ENCODE assay signal across 12 mouse cellular contexts in the genomic region with DNA sequence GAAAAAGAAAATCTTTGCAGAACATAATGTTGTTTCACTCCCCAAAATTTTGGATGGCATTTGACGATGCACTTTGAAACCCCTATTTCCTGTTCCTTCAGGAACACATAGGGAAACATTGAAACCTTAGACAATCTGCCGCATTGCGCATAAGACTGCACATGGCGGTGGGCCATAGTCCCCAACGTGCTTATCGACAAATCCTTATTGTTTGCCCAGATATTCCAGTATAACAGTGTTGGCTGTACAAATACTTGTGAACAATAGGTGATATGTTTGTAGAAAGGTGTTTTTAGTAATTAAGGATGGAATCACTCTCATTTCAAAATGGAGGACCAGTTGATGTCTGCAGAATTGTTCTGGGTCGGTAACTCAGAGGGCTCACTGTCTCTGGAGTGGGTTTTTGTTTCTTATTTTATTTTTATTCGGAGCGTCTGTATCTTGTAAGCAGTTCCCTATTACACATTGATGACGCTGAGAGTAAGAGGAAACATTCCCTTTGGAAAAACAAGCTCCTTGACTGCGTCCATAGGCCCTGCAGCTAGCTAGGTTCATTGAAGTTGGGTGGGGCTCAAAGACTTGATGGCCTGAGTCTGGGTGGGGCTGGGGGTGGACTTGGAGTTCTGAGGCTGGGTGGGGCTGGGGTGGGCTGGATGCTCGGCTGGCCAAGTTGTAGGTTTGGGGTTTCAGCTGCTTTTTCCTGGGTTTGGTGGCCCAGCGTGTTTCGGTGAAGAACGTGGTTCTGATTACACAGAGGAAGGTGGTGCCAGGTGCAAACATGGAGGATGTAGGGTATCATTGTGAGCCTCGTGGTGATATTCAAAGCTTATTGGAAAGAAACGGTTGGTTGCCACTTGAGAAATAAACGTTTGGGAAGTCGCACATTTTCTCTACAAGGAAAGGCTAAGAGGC. TPM values are rescaled to one million over a fixed set of nuclear protein-coding genes. Genes with fewer than 3 reads are reported as not detected.
DNase-seq lines count a peak whose midpoint lies in the region; ATAC-seq lines count a peak whose summit lies in the region.
"Had no signal": no experiment of that assay in that cellular context is flagged by ENCODE, and none has a peak within 500 bp of the region (broad histone marks: within the 10 kb centered on the region; RNA-seq: fewer than 3 reads in every experiment).

No protein-coding gene starts in this region.

- H3K9ac ChIP-seq in kidney, embryonic 14.5 days (ENCODE audit: low read depth, low read length): peak overlapping the region; percentile 93
- H3K9ac ChIP-seq in embryonic facial prominence, embryonic 15.5 days: no peak overlapping the region
- H3K9ac ChIP-seq in stomach, embryonic 16.5 days (ENCODE audit: low read length): no peak overlapping the region
- H3K9ac ChIP-seq: forebrain, postnatal 0 days; lung, embryonic 14.5 days had no signal

- H3K9me3 ChIP-seq in kidney, embryonic 14.5 days (ENCODE audit: control insufficient read depth, low read length): no peaks in the 10 kb centered on the region
- no peaks in the 10 kb centered on the region for H3K9me3 ChIP-seq in embryonic facial prominence, embryonic 15.5 days (replicated peaks)
- H3K9me3 ChIP-seq in limb, embryonic 10.5 days (replicated peaks): no peaks in the 10 kb centered on the region
- no peaks in the 10 kb centered on the region for H3K9me3 ChIP-seq in stomach, embryonic 16.5 days (replicated peaks; ENCODE audit: control insufficient read depth, low read length)

- H3K4me1 ChIP-seq in kidney, embryonic 14.5 days (ENCODE audit: control insufficient read depth, insufficient read depth, low read length): peaks cover 37% of the 10 kb centered on the region
- H3K4me1 ChIP-seq in embryonic facial prominence, embryonic 15.5 days: peaks cover 11% of the 10 kb centered on the region
- peaks cover 79% of the 10 kb centered on the region for H3K4me1 ChIP-seq in limb, embryonic 10.5 days
- 0 out of 2 replicates have a peak, but pooled peaks cover 2% of the 10 kb centered on the region for H3K4me1 ChIP-seq in stomach, embryonic 16.5 days (ENCODE audit: control insufficient read depth, insufficient read depth, low read length)

- peak overlapping the region; percentile 89 for H3K27ac ChIP-seq in kidney, embryonic 14.5 days (ENCODE audit: low read depth, low read length)
- no peak overlapping the region for H3K27ac ChIP-seq in embryonic facial prominence, embryonic 15.5 days (replicated peaks)
- peak overlapping the region; percentile 97 for H3K27ac ChIP-seq in limb, embryonic 10.5 days
- H3K27ac ChIP-seq in stomach, embryonic 16.5 days (ENCODE audit: low read length): no peak overlapping the region

- DNase-seq in kidney, adult 9 months: no peak
- peak; percentile 63 for DNase-seq in limb, embryonic 10.5 days (ENCODE audit: low spot score)
- no peak for DNase-seq in urinary bladder, postnatal 25 days (ENCODE audit: low spot score)
- no peak for DNase-seq in ovary, postnatal 36 days (ENCODE audit: low spot score)
- DNase-seq: cerebellum, adult 8-10 months; forebrain, postnatal 0 days; layer of hippocampus, adult 9-11 months; lung, embryonic 14.5 days had no signal

- peak overlapping the region; percentile 66 for H3K4me3 ChIP-seq in kidney, embryonic 14.5 days (ENCODE audit: low read length)
- H3K4me3 ChIP-seq in embryonic facial prominence, embryonic 15.5 days (replicated peaks): peak overlapping the region; percentile 4; the same call in 1 of the 2 replicates
- H3K4me3 ChIP-seq in limb, embryonic 10.5 days: peak overlapping the region; percentile 89
- H3K4me3 ChIP-seq in stomach, embryonic 16.5 days (replicated peaks; ENCODE audit: low read length): no peak overlapping the region

- 3% methylated on average over 19 of the region's 19 CpGs for WGBS in kidney, embryonic 14.5 days
- 6% methylated on average over 19 of the region's 19 CpGs for WGBS in embryonic facial prominence, embryonic 15.5 days
- 3% methylated on average over 19 of the region's 19 CpGs for WGBS in limb, embryonic 10.5 days
- 14% methylated on average over 19 of the region's 19 CpGs for WGBS in stomach, embryonic 16.5 days

- ATAC-seq in kidney, embryonic 14.5 days (ENCODE audit: low FRiP score, low TSS enrichment): no peak
- ATAC-seq in embryonic facial prominence, embryonic 15.5 days (ENCODE audit: insufficient number of reproducible peaks, low FRiP score, low TSS enrichment, low read depth): no peak
- no peak for ATAC-seq in stomach, embryonic 16.5 days (ENCODE audit: insufficient read depth, low FRiP score)
- ATAC-seq: forebrain, postnatal 0 days had no signal

- no peaks in the 10 kb centered on the region for H3K27me3 ChIP-seq in kidney, embryonic 14.5 days (ENCODE audit: control insufficient read depth, insufficient read depth, low read length)
- peaks cover 94% of the 10 kb centered on the region for H3K27me3 ChIP-seq in embryonic facial prominence, embryonic 15.5 days
- H3K27me3 ChIP-seq in limb, embryonic 10.5 days (ENCODE audit: low read depth, poor library complexity, severe bottlenecking): peaks cover 40% of the 10 kb centered on the region
- peaks cover 90% of the 10 kb centered on the region for H3K27me3 ChIP-seq in stomach, embryonic 16.5 days (ENCODE audit: control insufficient read depth, insufficient read depth, low read length)

- peak overlapping the region; percentile 69 for H3K4me2 ChIP-seq in kidney, embryonic 14.5 days (replicated peaks; ENCODE audit: low read depth, low read length)
- H3K4me2 ChIP-seq in embryonic facial prominence, embryonic 15.5 days (replicated peaks): no peak overlapping the region
- H3K4me2 ChIP-seq in stomach, embryonic 16.5 days (ENCODE audit: low read depth, low read length): 0 out of 2 replicates have a peak overlapping the region, but pooled peaks have one; percentile 3
- H3K4me2 ChIP-seq: lung, embryonic 14.5 days had no signal

- H3K36me3 ChIP-seq in kidney, embryonic 14.5 days (ENCODE audit: control insufficient read depth, insufficient read depth, low read length): no peaks in the 10 kb centered on the region
- H3K36me3 ChIP-seq in embryonic facial prominence, embryonic 15.5 days: no peaks in the 10 kb centered on the region
- 0 out of 2 replicates have a peak, but pooled peaks cover 5% of the 10 kb centered on the region for H3K36me3 ChIP-seq in limb, embryonic 10.5 days
- no peaks in the 10 kb centered on the region for H3K36me3 ChIP-seq in stomach, embryonic 16.5 days (ENCODE audit: control insufficient read depth, insufficient read depth, low read length)

RNA-seq across cellular contexts. Expression of a gene that starts 1.8 kb away (rescaled TPM):
- 6.3 and 18.7 TPM in 2 replicates for polyA plus RNA-seq in kidney, embryonic 14.5 days (2014; fragmentation: Nextera tagmentation; extraction: Ambion mirVana)
- polyA plus RNA-seq in embryonic facial prominence, embryonic 15.5 days (2015; fragmentation: Nextera tagmentation; extraction: Ambion mirVana): 0.35 and 0.62 TPM in 2 replicates
- polyA plus RNA-seq in limb, embryonic 10.5 days (2016; fragmentation: Nextera tagmentation; extraction: Ambion mirVana): 1.2 and 2.3 TPM in 2 replicates
- 0.29 and 0.39 TPM in 2 replicates for polyA plus RNA-seq in stomach, embryonic 16.5 days (2015; fragmentation: Nextera tagmentation; extraction: Ambion mirVana)
- polyA plus RNA-seq: forebrain, postnatal 0 days; lung, embryonic 14.5 days had no signal

RNA-seq across cellular contexts. Expression of a gene that starts 1.8 kb away (rescaled TPM):
- 12.3 and 12.6 TPM in 2 replicates for polyA plus RNA-seq in kidney, embryonic 14.5 days (2014; fragmentation: Nextera tagmentation; extraction: Ambion mirVana)
- polyA plus RNA-seq in embryonic facial prominence, embryonic 15.5 days (2015; fragmentation: Nextera tagmentation; extraction: Ambion mirVana): 1.9 and 2.6 TPM in 2 replicates
- 1.4 and 3.0 TPM in 2 replicates for polyA plus RNA-seq in limb, embryonic 10.5 days (2016; fragmentation: Nextera tagmentation; extraction: Ambion mirVana)
- polyA plus RNA-seq in stomach, embryonic 16.5 days (2015; fragmentation: Nextera tagmentation; extraction: Ambion mirVana): 7.4 and 9.2 TPM in 2 replicates
- polyA plus RNA-seq: forebrain, postnatal 0 days; lung, embryonic 14.5 days had no signal

RNA-seq across cellular contexts. Expression of a gene that starts 9.1 kb away (rescaled TPM):
- polyA plus RNA-seq in kidney, embryonic 14.5 days (2014; fragmentation: Nextera tagmentation; extraction: Ambion mirVana): 45.0 and 45.2 TPM in 2 replicates
- polyA plus RNA-seq in embryonic facial prominence, embryonic 15.5 days (2015; fragmentation: Nextera tagmentation; extraction: Ambion mirVana): 6.4 and 8.0 TPM in 2 replicates
- polyA plus RNA-seq in limb, embryonic 10.5 days (2016; fragmentation: Nextera tagmentation; extraction: Ambion mirVana): 11.6 and 17.4 TPM in 2 replicates
- 1.7 and 2.8 TPM in 2 replicates for polyA plus RNA-seq in stomach, embryonic 16.5 days (2015; fragmentation: Nextera tagmentation; extraction: Ambion mirVana)

RNA-seq across cellular contexts. Expression of a gene that starts 13.0 kb away (rescaled TPM):
- 2.3 and 4.0 TPM in 2 replicates for polyA plus RNA-seq in kidney, embryonic 14.5 days (2014; fragmentation: Nextera tagmentation; extraction: Ambion mirVana)
- 0.09 and 0.40 TPM in 2 replicates for polyA plus RNA-seq in embryonic facial prominence, embryonic 15.5 days (2015; fragmentation: Nextera tagmentation; extraction: Ambion mirVana)
- polyA plus RNA-seq in limb, embryonic 10.5 days (2016; fragmentation: Nextera tagmentation; extraction: Ambion mirVana): 0.70 and 0.79 TPM in 2 replicates
- 0.10 and 0.13 TPM in 2 replicates for polyA plus RNA-seq in stomach, embryonic 16.5 days (2015; fragmentation: Nextera tagmentation; extraction: Ambion mirVana)
- polyA plus RNA-seq: embryonic facial prominence, embryonic 11.5 days; forebrain, postnatal 0 days; lung, embryonic 14.5 days had no signal

RNA-seq across cellular contexts. Expression of a gene that starts 16.0 kb away (rescaled TPM):
- polyA plus RNA-seq in kidney, embryonic 14.5 days (2014; fragmentation: Nextera tagmentation; extraction: Ambion mirVana): 36.2 and 47.9 TPM in 2 replicates
- 2.8 and 4.5 TPM in 2 replicates for polyA plus RNA-seq in embryonic facial prominence, embryonic 15.5 days (2015; fragmentation: Nextera tagmentation; extraction: Ambion mirVana)
- 38.0 and 52.3 TPM in 2 replicates for polyA plus RNA-seq in limb, embryonic 10.5 days (2016; fragmentation: Nextera tagmentation; extraction: Ambion mirVana)
- 0.41 and 0.53 TPM in 2 replicates for polyA plus RNA-seq in stomach, embryonic 16.5 days (2015; fragmentation: Nextera tagmentation; extraction: Ambion mirVana)
- polyA plus RNA-seq: forebrain, postnatal 0 days had no signal

Comparison
In these comparisons a context has a peak if more than half of its experiments do, and no peak if none do; other contexts are left out.
1. H3K27ac ChIP-seq: peak in kidney, embryonic 14.5 days (single experiment) and limb, embryonic 10.5 days (single experiment); none in embryonic facial prominence, embryonic 15.5 days (single experiment) and stomach, embryonic 16.5 days (single experiment).